Mouse (Mus musculus): ENCODE measurements around the gene Rhot1. TPM values are rescaled to one million over a fixed set of nuclear protein-coding genes. Genes with fewer than 3 reads are reported as not detected.
"Not testable (repeated sequence)": the region's sequence is repeated elsewhere in the genome, so short reads cannot be mapped to it uniquely, and the experiment has no call there.

Rhot1 gene
- 8.0 and 9.9 TPM in 2 replicates for polyA plus RNA-seq (2012; rRNA removed)

DNA sequence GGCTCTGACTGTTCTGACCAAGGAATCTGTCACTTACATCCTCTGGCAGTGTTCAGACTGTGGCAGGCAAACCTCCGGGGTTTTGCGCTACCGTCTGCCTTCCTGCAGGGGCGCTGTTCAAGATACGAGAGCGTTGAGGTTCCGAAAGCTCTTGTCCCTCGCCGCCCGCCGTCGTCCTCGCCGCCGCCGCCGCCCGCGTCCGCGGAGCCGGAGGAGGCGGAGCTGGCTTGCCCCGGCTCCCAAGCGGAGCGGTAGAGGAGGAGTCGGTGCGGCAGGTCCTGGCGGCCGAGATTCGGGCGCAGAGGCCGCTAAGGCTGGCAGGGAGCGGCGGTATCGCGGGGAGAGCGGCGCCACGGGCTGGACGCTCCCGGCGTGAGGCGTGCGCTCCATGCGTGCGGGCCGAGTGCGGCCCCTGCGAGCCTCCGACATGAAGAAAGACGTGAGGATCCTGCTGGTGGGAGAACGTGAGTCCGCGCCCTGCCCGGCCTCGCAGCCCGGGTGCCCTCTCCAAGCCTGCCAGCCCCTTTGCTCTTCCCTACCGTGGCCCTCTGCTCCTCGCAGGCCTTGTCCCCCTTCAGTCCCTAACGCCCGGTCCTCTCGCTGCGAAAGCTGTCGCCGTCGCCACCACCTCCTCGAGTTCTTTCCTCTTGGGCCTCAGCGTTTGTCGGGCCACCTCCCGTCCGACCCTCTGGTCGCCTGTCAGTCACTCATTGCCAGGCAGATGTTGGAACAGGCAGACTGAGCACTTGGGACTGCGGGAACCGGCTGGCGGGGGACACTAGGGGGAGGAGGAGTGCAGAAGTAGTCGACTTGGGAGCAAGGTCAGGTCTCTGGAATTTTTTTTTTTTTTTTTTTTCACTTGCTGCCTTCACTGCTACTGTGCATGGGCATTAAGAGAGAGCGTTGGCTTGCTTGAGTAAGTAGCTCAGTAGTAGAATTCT is at the start of gene Rhot1:
Rhot1 (plus strand) TSS at position 160 of the 941 bp plus-strand sequence.
- peak; percentile 74 for DNase-seq (ENCODE audit: low read depth, low spot score)
- WGBS, result under 1% methylated on average over 78 of the region's 78 CpGs

DNA sequence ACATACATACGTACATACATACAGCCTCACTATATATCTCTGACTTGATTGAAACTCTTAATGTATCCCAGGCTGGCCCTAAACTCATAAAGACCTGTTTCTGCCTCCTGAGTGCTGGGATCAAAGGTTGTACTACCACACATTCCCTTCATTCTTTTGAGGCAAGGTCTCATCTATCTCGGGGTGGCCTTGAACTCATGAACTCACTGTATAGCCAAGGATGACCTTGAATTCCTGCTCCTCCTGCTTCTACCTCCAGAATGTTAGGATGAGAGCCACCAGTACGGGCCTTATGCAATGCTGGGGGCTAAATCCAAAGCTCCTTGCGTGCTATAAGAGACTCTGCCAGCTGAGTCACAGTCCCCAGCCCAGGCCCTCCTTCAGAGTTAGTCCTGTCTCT is 47.8 kb upstream of the Rhot1 start:
- WGBS, result 73% methylated on average over 4 of the region's 4 CpGs
- DNase-seq (ENCODE audit: low read depth, low spot score), result no peak

DNA sequence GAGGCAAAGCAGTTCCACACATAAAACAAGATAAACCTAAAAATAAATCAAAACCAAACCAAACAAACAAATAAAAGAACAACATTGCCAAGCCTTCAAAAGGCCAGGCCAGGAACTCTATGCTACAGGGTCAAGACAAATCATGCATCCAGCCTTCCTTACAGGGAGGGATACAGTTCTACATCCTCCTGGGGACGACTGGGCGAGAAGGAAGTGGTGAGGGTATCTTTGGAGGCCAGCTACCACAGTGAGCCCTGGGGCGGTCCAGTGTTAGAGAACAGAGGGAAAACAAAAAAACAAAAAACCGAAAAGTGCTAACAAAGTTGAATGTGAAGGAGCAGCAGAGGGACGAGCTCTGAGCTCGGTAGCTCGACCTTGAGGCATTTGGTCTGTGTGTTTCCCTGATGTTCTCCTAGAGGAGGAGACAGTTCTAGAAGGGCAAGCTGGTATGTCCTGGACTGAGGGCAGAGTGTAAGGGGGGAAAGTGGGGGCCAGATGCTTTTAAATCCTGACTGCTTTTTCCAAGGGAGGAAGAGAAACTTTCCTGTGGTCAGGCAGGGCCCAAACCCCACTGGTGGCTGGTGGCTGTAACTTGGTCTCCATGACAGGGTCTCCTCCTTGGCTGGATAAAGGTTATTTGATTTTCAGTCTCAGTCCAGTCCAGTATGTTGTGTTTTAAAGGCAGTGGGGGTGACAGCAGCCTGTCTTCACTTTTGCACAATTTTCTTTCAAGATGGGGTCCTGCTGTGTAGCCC is 45.3 kb upstream of the Rhot1 start:
- WGBS, result 73% methylated on average over 7 of the region's 7 CpGs
- DNase-seq (ENCODE audit: low read depth, low spot score), result no peak

GRCm38 (mm10) chr11:80164224-80164623 is 44.6 kb upstream of the Rhot1 start:
- no peak for DNase-seq (ENCODE audit: low read depth, low spot score)
- WGBS, result 63% methylated on average over 2 of the region's 2 CpGs

- DNase-seq (ENCODE audit: low read depth, low spot score), result no peak
- WGBS, result 66% methylated on average over 9 of the region's 9 CpGs
Measured at GRCm38 (mm10) chr11:80168121-80168520, 40.7 kb upstream of the Rhot1 start.

- no peak for DNase-seq (ENCODE audit: low read depth, low spot score)
- WGBS, result 46% methylated on average over 4 of the region's 4 CpGs
Measured at GRCm38 (mm10) chr11:80168611-80169249, 40.1 kb upstream of the Rhot1 start.

DNA sequence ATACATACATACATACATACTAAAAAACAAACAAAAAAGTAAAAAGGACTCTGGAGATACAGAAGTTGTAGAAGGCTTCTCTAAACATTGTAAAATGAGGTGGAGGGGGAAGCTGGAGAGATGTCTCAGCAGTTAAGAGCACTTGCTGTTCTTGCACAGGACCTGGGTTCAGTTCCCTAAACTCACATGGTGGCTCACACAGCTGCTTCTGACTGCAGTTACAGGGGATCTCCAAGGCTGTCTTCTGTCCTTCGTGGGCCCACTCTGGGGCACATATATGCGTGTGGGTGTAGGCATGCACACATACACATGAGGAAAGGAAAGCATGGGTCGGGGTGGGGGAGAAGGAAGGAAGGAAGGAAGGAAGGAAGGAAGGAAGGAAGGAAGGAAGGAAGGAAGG is 39.2 kb upstream of the Rhot1 start:
- DNase-seq (ENCODE audit: low read depth, low spot score), result no peak
- WGBS, result 74% methylated on average over 3 of the region's 3 CpGs

GRCm38 (mm10) chr11:80170351-80170750 is 38.5 kb upstream of the Rhot1 start:
- DNase-seq (ENCODE audit: low read depth, low spot score), result no peak
- 65% methylated on average over 5 of the region's 5 CpGs for WGBS

DNA sequence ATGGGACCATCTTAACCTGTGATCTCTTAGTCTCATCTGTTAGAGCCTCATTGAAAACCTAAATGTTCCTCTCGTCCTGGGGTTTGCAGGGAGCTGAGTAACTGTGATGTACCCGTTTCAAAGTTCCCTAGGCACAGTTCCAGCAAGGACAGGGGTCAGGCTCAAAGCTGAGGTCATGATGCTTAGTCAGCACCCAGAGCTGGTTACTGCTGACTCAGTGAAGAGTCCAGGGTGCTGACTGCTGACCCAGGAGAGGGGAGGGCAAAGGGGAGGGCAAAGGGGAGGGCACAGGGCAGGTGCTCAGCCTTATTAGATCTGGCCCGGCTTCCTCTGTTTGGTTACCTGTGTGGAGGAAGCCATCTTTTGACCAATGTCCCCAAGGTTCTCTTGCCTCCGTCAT is 36.9 kb upstream of the Rhot1 start:
- WGBS, result 40% methylated on average over 4 of the region's 4 CpGs
- DNase-seq (ENCODE audit: low read depth, low spot score), result no peak

- 74% methylated on average over 11 of the region's 11 CpGs for WGBS
- no peak for DNase-seq (ENCODE audit: low read depth, low spot score)
Measured at GRCm38 (mm10) chr11:80173963-80174670, 34.7 kb upstream of the Rhot1 start.

DNA sequence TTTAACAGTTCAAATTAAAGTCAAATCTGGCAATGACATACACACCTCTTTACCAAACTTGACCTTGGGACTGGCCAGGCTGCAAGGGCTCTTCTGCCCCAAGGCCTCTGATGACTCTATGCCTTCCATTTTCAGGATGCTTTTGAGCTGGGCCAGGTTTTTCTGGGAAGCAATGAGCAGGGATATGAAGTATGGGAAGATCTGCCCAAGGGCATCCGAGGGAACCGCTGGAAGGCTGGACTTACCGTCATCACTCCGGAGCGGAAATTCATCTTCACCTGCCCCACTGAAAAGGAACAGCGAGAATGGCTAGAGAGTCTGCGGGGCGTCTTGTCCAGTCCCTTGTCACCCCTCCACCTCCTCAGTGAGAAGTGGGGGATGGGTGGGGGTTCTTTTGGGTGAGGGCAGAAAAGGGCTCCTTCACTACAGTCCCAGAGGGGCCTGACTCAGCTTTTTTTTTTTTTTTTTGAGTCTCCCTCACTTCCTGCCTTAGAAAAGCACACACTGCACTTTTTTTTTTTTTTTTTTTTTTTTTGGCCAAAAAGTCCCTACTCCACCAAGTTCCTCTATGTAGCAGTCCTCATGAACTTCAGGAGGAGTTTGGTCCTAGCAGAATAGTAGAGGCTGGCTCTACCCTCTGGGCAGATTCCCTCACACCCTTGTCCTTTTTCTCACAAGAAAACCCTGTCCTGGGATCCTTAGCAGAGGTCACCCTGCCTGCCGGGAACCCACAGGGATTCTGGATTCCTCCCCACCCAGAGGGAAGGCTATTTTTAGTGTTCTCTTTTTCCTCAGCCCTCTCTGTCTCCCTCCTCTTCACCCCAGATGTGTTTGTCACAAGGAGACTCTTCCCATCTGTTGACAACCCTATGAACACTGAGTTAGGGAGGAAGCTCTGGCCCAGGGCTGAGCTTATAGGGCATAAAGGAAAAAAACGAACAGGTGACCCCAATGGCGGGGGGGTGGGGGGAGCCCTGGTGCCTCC is 31.6 kb upstream of the Rhot1 start:
- 83% methylated on average over 11 of the region's 11 CpGs for WGBS

GRCm38 (mm10) chr11:80178316-80178715 is 30.5 kb upstream of the Rhot1 start:
- no peak for DNase-seq (ENCODE audit: low read depth, low spot score)
- WGBS, result 74% methylated on average over 8 of the region's 8 CpGs

More for the DNA sequence above, 31.6 kb upstream of the Rhot1 start:
- DNase-seq (ENCODE audit: low read depth, low spot score), result no peak

DNA sequence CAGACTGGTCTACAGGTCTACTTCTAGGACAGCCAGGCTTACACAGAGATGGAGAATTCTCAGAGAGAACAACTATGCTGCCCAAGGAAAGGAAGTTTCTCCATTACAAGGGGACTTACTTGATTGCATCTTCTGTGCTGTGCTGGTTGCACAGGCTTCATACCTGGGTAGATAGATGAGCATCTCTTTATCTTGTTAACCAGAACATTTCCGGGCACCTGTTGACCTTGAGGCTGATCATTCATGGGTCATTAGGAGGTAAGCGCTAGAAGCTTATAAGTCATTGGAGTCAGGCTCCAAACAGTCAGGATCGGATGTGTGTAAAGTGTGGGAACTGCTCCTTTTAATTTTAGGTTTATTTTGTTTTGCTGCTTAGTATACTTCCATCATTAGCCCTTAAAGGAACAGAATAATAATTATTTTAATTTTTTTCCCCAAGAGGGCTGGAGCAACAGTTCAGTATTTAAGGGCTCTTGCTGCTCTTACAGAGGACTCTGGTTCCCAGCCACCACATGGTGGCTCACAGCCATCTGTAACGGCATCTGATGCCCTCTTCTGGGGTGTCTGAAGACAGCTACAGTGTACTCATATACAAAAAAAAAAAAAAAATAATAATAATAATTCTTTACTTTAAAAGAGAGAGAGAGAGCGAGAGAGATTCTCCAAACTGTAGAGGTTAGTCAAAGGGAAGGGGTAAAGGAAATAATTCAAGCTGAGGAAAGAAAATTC is 27.6 kb upstream of the Rhot1 start:
- 70% methylated on average over 5 of the region's 5 CpGs for WGBS
- DNase-seq (ENCODE audit: low read depth, low spot score), result no peak

DNA sequence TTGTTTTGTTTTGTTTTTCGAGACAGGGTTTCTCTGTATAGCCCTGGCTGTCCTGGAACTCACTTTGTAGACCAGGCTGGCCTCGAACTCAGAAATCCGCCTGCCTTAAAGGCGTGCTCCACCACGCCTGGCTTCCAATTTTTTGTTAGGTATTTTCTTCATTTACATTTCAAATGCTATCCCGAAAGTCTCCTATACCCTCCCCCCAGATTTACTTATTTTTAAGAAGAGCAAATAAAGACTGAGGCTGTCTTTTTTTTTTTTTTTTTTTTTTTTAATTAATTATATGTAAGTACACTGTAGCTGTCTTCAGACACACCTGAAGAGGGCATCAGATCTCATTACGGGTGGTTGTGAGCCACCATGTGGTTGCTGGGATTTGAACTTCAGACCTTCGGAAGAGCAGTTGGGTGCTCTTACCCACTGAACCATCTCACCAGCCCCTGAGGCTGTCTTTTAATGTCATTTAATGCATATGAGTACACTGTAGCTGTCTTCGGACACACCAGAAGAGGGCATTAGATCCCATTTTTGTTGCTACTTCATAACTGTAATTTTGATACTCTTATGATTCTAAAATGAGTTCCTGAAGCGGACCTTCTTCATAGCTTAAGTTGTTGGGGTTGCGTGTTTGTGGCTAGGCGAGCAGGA is 25.6 kb upstream of the Rhot1 start:
- WGBS, result 39% methylated on average over 12 of the region's 12 CpGs
- not testable (repeated sequence) for DNase-seq (ENCODE audit: low read depth, low spot score)

DNA sequence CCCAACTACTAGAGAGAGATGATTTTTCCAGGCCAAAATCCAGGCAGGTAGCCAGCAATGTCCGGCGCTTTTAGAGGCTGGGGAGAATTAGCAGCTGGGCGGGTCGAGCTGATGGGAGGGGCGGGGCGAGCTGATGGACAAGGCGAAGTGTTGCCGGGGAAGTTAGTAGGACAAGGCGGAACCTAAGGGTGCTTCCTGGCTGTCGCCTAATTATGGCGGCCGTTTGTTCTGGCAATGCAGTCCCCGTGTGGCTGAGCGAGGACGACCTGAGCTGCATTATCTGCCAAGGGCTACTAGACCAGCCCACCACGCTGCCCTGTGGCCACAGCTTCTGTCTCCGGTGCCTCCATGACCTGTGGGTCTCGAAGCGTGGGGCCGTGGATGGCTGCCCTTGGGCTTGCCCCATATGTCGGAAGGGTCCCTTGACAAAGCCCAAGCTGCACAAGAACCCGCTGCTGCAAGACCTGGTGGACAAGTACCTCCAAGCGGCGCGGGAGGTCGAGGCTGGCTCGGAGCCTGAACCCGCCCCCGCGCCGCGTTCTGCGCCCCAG is 25.0 kb upstream of the Rhot1 start, which contains the start of gene Rnf135:
Rnf135 (plus strand) TSS at position 147 of the 551 bp plus-strand sequence.
- WGBS, result under 1% methylated on average over 33 of the region's 33 CpGs
- peak; percentile 73 for DNase-seq (ENCODE audit: low read depth, low spot score)

DNA sequence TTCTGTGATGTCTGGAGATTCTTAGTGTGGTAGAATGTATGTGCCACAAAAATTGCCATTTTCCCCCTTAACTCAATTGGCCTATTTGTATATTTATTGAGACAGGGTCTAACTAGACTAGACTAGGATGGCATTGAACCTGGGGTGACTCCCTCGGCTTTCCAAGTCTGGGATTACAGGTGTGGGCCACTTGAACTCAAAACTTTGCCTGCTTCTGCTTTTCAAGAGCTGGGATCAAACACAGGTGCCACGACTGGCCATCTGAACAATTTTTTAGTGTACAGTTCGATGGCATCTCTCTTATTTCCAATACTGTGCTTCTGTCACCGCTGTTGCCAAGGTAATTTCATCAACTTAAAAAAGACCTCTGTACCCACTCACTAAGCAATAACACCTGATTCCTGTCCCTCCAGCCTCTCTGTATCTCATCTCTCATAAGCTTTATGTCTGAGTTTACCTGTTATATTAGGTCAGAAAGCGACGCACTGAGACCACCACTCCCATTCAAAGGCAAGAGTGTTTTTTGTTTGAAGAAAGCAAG is 24.2 kb upstream of the Rhot1 start:
- DNase-seq (ENCODE audit: low read depth, low spot score), result no peak
- 71% methylated on average over 6 of the region's 6 CpGs for WGBS
